Mouse (Mus musculus) cortical plate, adult 2 months (tissue): ENCODE data around the gene Mdm1.

Experiments
- CTCF ChIP-seq: fragments of 200-500 bp; IDR thresholded peaks from 2 replicates; pipeline ENCODE4 v1.5.1; 2011; ENCODE audit warnings: mild to moderate bottlenecking, control low read depth, low read length; ENCODE audit not compliant: insufficient read depth; ENCODE audit errors: extremely low read depth
- POLR2A ChIP-seq: fragments of 200-500 bp; IDR thresholded peaks from 2 replicates; pipeline ENCODE4 v1.6.1; 2011; ENCODE audit warnings: mild to moderate bottlenecking, low read length, control low read depth; ENCODE audit not compliant: insufficient read depth; ENCODE audit errors: extremely low read depth

DNA sequence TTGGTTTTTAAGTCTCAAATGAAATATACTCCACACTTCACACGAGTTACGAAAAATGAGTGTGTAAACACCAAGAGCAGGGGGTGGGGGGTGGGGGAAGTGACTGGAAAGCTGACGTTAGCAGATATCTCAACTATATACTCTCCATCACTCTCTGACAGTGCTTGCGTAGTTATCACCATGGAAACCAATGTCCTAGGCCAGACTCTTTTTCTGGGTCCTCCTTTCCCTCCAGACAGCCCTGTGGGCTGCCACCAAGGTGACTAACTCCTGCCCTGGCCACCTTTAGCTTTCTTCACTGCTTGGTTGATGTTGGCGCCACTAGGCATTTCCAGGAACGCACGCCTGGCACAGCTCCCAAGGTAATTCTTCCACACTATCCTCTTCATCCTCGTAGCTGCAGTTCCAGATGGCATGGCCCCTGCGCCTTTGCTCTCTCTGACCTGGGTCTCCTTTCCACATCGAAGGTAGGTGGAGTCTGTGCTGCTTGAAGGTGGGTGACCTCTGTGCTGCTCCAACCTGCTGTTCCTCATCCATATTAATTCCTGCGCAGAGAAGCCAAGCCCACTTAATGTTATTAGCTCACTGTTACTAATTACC is 29.2 kb upstream of the Mdm1 start:
- TF ChIP-seq POLR2A = no peak
- TF ChIP-seq CTCF = no peak
